Mouse (Mus musculus) adipocyte (in vitro differentiated cells): ENCODE measurements around the gene Zdhhc25.

Experiments
- DNase-seq: peaks from one replicate; pipeline ENCODE4 v3.0.0-alpha.2; 2016; ENCODE audit warnings: low spot score

The Zdhhc25 gene

GRCm38 (mm10) chr15:88600002-88600401, at the start of gene Zdhhc25:
TSS of gene Zdhhc25 (plus strand) at chr15:88600302.
- no peak for DNase-seq

- DNase-seq = no peak
These were observed 47.2 kb upstream of the Zdhhc25 start for GRCm38 (mm10) chr15:88552852-88553251.

GRCm38 (mm10) chr15:88555476-88555875, 44.6 kb upstream of the Zdhhc25 start:
- peak; percentile 42 for DNase-seq

GRCm38 (mm10) chr15:88560637-88561036, 39.5 kb upstream of the Zdhhc25 start:
- no peak for DNase-seq

- DNase-seq = no peak
These were observed 38.9 kb upstream of the Zdhhc25 start for GRCm38 (mm10) chr15:88561058-88561730.

- no peak for DNase-seq
These were observed 34.8 kb upstream of the Zdhhc25 start for GRCm38 (mm10) chr15:88565307-88565706.

GRCm38 (mm10) chr15:88565806-88566205, 34.3 kb upstream of the Zdhhc25 start:
- DNase-seq = no peak

- DNase-seq = no peak
These were observed 29.4 kb upstream of the Zdhhc25 start for GRCm38 (mm10) chr15:88570697-88571096.

GRCm38 (mm10) chr15:88579461-88579860, 20.6 kb upstream of the Zdhhc25 start:
- no peak for DNase-seq

- no peak for DNase-seq
These were observed 2.4 kb downstream of the Zdhhc25 start for GRCm38 (mm10) chr15:88602496-88602895.

- no peak for DNase-seq
These were observed 3.1 kb downstream of the Zdhhc25 start for GRCm38 (mm10) chr15:88603091-88603732.

- DNase-seq = no peak
These were observed 3.6 kb downstream of the Zdhhc25 start for GRCm38 (mm10) chr15:88603733-88604119.

- no peak for DNase-seq
These were observed 4.7 kb downstream of the Zdhhc25 start for GRCm38 (mm10) chr15:88604669-88605414.

- DNase-seq = no peak
These were observed 5.3 kb downstream of the Zdhhc25 start for GRCm38 (mm10) chr15:88605415-88605785.

GRCm38 (mm10) chr15:88617125-88617524, 17.0 kb downstream of the Zdhhc25 start:
- no peak for DNase-seq

- no peak for DNase-seq
These were observed 18.1 kb downstream of the Zdhhc25 start for GRCm38 (mm10) chr15:88618008-88618773.

GRCm38 (mm10) chr15:88620017-88620416, 19.9 kb downstream of the Zdhhc25 start:
- no peak for DNase-seq

- DNase-seq = no peak
These were observed 23.8 kb downstream of the Zdhhc25 start for GRCm38 (mm10) chr15:88623891-88624290.

GRCm38 (mm10) chr15:88624874-88625277, 24.8 kb downstream of the Zdhhc25 start:
- DNase-seq = no peak

GRCm38 (mm10) chr15:88625303-88626066, 25.4 kb downstream of the Zdhhc25 start:
- DNase-seq = no peak

GRCm38 (mm10) chr15:88626886-88627488, 26.9 kb downstream of the Zdhhc25 start:
- no peak for DNase-seq
